Mouse (Mus musculus) heart, embryonic 15.5 days (tissue): ENCODE results near the gene Coro2b. TPM values are rescaled to one million over a fixed set of nuclear protein-coding genes. Genes with fewer than 3 reads are reported as not detected.

ENCODE experiments used
- ATAC-seq: fragments of 200-750 bp; cut with Nextera tagmentation; replicated peaks from 2 replicates; pipeline ENCODE4 v1.8.0; 2017; ENCODE audit warnings: low read depth, moderate TSS enrichment; ENCODE audit not compliant: insufficient number of reproducible peaks, insufficient read depth, low FRiP score
- H3K27ac ChIP-seq: fragments of 300-500 bp; sonication (generic); 2 replicates; pipeline ENCODE4 v1.5.1; 2015; ENCODE audit warnings: mild to moderate bottlenecking, inconsistent platforms
- H3K27me3 ChIP-seq: fragments of 300-500 bp; sonication (generic); 2 replicates; pipeline ENCODE4 v1.6.1; 2015; ENCODE audit warnings: inconsistent platforms
- H3K36me3 ChIP-seq: fragments of 300-500 bp; sonication (generic); 2 replicates; pipeline ENCODE4 v1.6.1; 2015; ENCODE audit warnings: mild to moderate bottlenecking, inconsistent platforms
- H3K4me1 ChIP-seq: fragments of 300-500 bp; sonication (generic); replicated peaks from 2 replicates; pipeline ENCODE4 v1.6.1; 2015; ENCODE audit warnings: inconsistent platforms
- H3K4me2 ChIP-seq: fragments of 300-500 bp; sonication (generic); 2 replicates; pipeline ENCODE4 v1.6.1; 2015; ENCODE audit warnings: inconsistent platforms, mild to moderate bottlenecking, moderate library complexity
- H3K4me3 ChIP-seq: fragments of 300-500 bp; sonication (generic); 2 replicates; pipeline ENCODE4 v1.5.1; 2015; ENCODE audit warnings: mild to moderate bottlenecking, inconsistent platforms
- H3K9ac ChIP-seq: fragments of 300-500 bp; sonication (generic); 2 replicates; pipeline ENCODE4 v1.6.1; 2015; ENCODE audit warnings: mild to moderate bottlenecking, inconsistent platforms
- H3K9me3 ChIP-seq: fragments of 300-500 bp; sonication (generic); replicated peaks from 2 replicates; pipeline ENCODE4 v1.6.1; 2016; ENCODE audit warnings: inconsistent platforms
- WGBS: fragments of 180-500 bp; shearing (Covaris S2); methylation state at CpG from one replicate; pipeline ENCODE4 v1.1.7; 2015; ENCODE audit warnings: mixed read lengths; 5-methylcytosine and 5-hydroxymethylcytosine counted together
- polyA plus RNA-seq: library from polyadenylated mRNA; unstranded; fragments of >200 nt; fragmentation: Nextera tagmentation; extraction: Ambion mirVana; gene quantifications from 2 replicates; pipeline ENCODE4 v1.2.1, GENCODE M21; 2015

The Coro2b gene
- polyA plus RNA-seq, 1 experiment from 2014 or later: 5.7 TPM

- no peak for ATAC-seq
- Histone ChIP-seq H3K36me3 (no peaks in the 10 kb centered on the region), H3K27me3 (no peaks in the 10 kb centered on the region), H3K4me3 (no peak overlapping the region), H3K9ac (no peak overlapping the region), H3K9me3 (no peaks in the 10 kb centered on the region), H3K4me2 (no peak overlapping the region), H3K27ac (no peak overlapping the region), H3K4me1 (peaks cover 26% of the 10 kb centered on the region)
- WGBS: 48% methylated on average over 6 of the region's 6 CpGs
Observed at GRCm38 (mm10) chr9:62492306-62492990, 44.4 kb downstream of the Coro2b start.

GRCm38 (mm10) chr9:62491611-62492010 is 45.2 kb downstream of the Coro2b start:
- H3K4me2 ChIP-seq: no peak overlapping the region
- no peaks in the 10 kb centered on the region for H3K36me3 ChIP-seq
- H3K4me1 ChIP-seq: peaks cover 29% of the 10 kb centered on the region
- H3K27me3 ChIP-seq: no peaks in the 10 kb centered on the region
- H3K9me3 ChIP-seq: no peaks in the 10 kb centered on the region
- H3K9ac ChIP-seq: no peak overlapping the region
- no peak for ATAC-seq
- H3K4me3 ChIP-seq: no peak overlapping the region
- WGBS: 56% methylated on average over 5 of the region's 5 CpGs
- H3K27ac ChIP-seq: no peak overlapping the region

GRCm38 (mm10) chr9:62491104-62491503 is 45.7 kb downstream of the Coro2b start:
- H3K4me1 ChIP-seq: peaks cover 29% of the 10 kb centered on the region
- WGBS: 57% methylated on average over 3 of the region's 3 CpGs
- H3K27ac ChIP-seq: no peak overlapping the region
- no peaks in the 10 kb centered on the region for H3K36me3 ChIP-seq
- no peak overlapping the region for H3K9ac ChIP-seq
- H3K4me2 ChIP-seq: no peak overlapping the region
- ATAC-seq: no peak; the same call in 1 of the 2 replicates
- H3K27me3 ChIP-seq: no peaks in the 10 kb centered on the region
- no peaks in the 10 kb centered on the region for H3K9me3 ChIP-seq
- no peak overlapping the region for H3K4me3 ChIP-seq

GRCm38 (mm10) chr9:62484107-62484506 is 52.7 kb downstream of the Coro2b start:
- Histone ChIP-seq H3K4me1 (peaks cover 10% of the 10 kb centered on the region), H3K9me3 (no peaks in the 10 kb centered on the region)
- 58% methylated on average over 4 of the region's 4 CpGs for WGBS

GRCm38 (mm10) chr9:62482788-62483187 is 54.1 kb downstream of the Coro2b start:
- H3K9me3 ChIP-seq: no peaks in the 10 kb centered on the region
- ATAC-seq: no peak
- H3K27ac ChIP-seq: no peak overlapping the region
- WGBS: 80% methylated on average over 3 of the region's 3 CpGs
- H3K36me3 ChIP-seq: no peaks in the 10 kb centered on the region
- no peaks in the 10 kb centered on the region for H3K27me3 ChIP-seq
- peaks cover 3% of the 10 kb centered on the region; the same call in 1 of the 2 replicates for H3K4me1 ChIP-seq
- no peak overlapping the region for H3K9ac ChIP-seq
- no peak overlapping the region for H3K4me3 ChIP-seq
- H3K4me2 ChIP-seq: no peak overlapping the region

More at GRCm38 (mm10) chr9:62484107-62484506, 52.7 kb downstream of the Coro2b start:
- H3K9ac ChIP-seq: no peak overlapping the region
- no peak overlapping the region for H3K4me3 ChIP-seq
- no peaks in the 10 kb centered on the region for H3K27me3 ChIP-seq
- no peaks in the 10 kb centered on the region for H3K36me3 ChIP-seq
- H3K4me2 ChIP-seq: no peak overlapping the region
- H3K27ac ChIP-seq: no peak overlapping the region
- no peak for ATAC-seq

GRCm38 (mm10) chr9:62480898-62481642 is 55.8 kb downstream of the Coro2b start:
- Histone ChIP-seq H3K4me3 (no peak overlapping the region), H3K36me3 (no peaks in the 10 kb centered on the region), H3K4me1 (peaks cover 10% of the 10 kb centered on the region), H3K4me2 (no peak overlapping the region), H3K27ac (no peak overlapping the region), H3K9ac (no peak overlapping the region), H3K27me3 (no peaks in the 10 kb centered on the region), H3K9me3 (no peaks in the 10 kb centered on the region)
- ATAC-seq: no peak
- WGBS: 65% methylated on average over 6 of the region's 6 CpGs

GRCm38 (mm10) chr9:62480149-62480548 is 56.7 kb downstream of the Coro2b start:
- Histone ChIP-seq H3K9ac (no peak overlapping the region), H3K4me2 (no peak overlapping the region), H3K36me3 (no peaks in the 10 kb centered on the region), H3K9me3 (no peaks in the 10 kb centered on the region), H3K27me3 (no peaks in the 10 kb centered on the region), H3K4me1 (peaks cover 10% of the 10 kb centered on the region), H3K4me3 (no peak overlapping the region), H3K27ac (no peak overlapping the region)
- 87% methylated on average over 9 of the region's 9 CpGs for WGBS
- no peak for ATAC-seq

- no peak overlapping the region for H3K9ac ChIP-seq
- WGBS: 31% methylated on average over 11 of the region's 11 CpGs
Observed at GRCm38 (mm10) chr9:62476782-62477487, 59.9 kb downstream of the Coro2b start.

GRCm38 (mm10) chr9:62474206-62474605 is 62.6 kb downstream of the Coro2b start:
- no peaks in the 10 kb centered on the region for H3K27me3 ChIP-seq
- 72% methylated on average over 2 of the region's 2 CpGs for WGBS
- no peaks in the 10 kb centered on the region for H3K9me3 ChIP-seq
- no peaks in the 10 kb centered on the region for H3K36me3 ChIP-seq
- H3K4me2 ChIP-seq: no peak overlapping the region
- no peak overlapping the region for H3K27ac ChIP-seq
- H3K4me3 ChIP-seq: no peak overlapping the region
- H3K4me1 ChIP-seq: peaks cover 15% of the 10 kb centered on the region
- ATAC-seq: no peak
- H3K9ac ChIP-seq: no peak overlapping the region

More at GRCm38 (mm10) chr9:62476782-62477487, 59.9 kb downstream of the Coro2b start:
- Histone ChIP-seq H3K27me3 (no peaks in the 10 kb centered on the region), H3K4me3 (no peak overlapping the region), H3K4me1 (peaks cover 15% of the 10 kb centered on the region), H3K27ac (peak overlapping the region; percentile 46), H3K4me2 (peak overlapping the region; percentile 21), H3K36me3 (no peaks in the 10 kb centered on the region), H3K9me3 (no peaks in the 10 kb centered on the region)
- ATAC-seq: peak; percentile 87

- Histone ChIP-seq H3K9ac (no peak overlapping the region), H3K9me3 (no peaks in the 10 kb centered on the region), H3K4me3 (no peak overlapping the region), H3K4me1 (peaks cover 6% of the 10 kb centered on the region), H3K27me3 (no peaks in the 10 kb centered on the region), H3K27ac (no peak overlapping the region), H3K4me2 (no peak overlapping the region), H3K36me3 (no peaks in the 10 kb centered on the region)
- 89% methylated on average over 14 of the region's 14 CpGs for WGBS
- ATAC-seq: no peak
Observed at GRCm38 (mm10) chr9:62471541-62472189, 65.2 kb downstream of the Coro2b start.

- Histone ChIP-seq H3K36me3 (no peaks in the 10 kb centered on the region), H3K27me3 (no peaks in the 10 kb centered on the region), H3K9ac (no peak overlapping the region), H3K9me3 (no peaks in the 10 kb centered on the region), H3K4me2 (no peak overlapping the region), H3K4me1 (peaks cover 5% of the 10 kb centered on the region; the same call in 1 of the 2 replicates), H3K27ac (no peak overlapping the region), H3K4me3 (no peak overlapping the region)
- WGBS: 86% methylated on average over 14 of the region's 14 CpGs
- ATAC-seq: no peak
Observed at GRCm38 (mm10) chr9:62471041-62471440, 65.8 kb downstream of the Coro2b start.
